Mouse (Mus musculus) left cerebral cortex, postnatal 4 days (tissue): Measurements from ENCODE around the gene Mmp28. TPM values are rescaled to one million over a fixed set of nuclear protein-coding genes. Genes with fewer than 3 reads are reported as not detected.
A peak's percentile ranks its signal among the peaks of the same experiment; 100 is the strongest.

Experiments
- DNase-seq: peaks from one replicate; pipeline ENCODE4 v3.0.0-alpha.2; 2022
- intact Hi-C: fragments of 180-260 bp; cut with DNase I; formaldehyde crosslinking; loops from one replicate; pipeline ENCODE4 v1.15.1; 2025
- total RNA-seq, 2 experiments: library from RNA; stranded (reverse); gene quantifications; 2 replicates each; pipeline ENCODE4 v1.2.3; 2021

Gene Mmp28
- total RNA-seq, 2 experiments from 2014 or later = 4.3 to 5.1 TPM

DNA sequence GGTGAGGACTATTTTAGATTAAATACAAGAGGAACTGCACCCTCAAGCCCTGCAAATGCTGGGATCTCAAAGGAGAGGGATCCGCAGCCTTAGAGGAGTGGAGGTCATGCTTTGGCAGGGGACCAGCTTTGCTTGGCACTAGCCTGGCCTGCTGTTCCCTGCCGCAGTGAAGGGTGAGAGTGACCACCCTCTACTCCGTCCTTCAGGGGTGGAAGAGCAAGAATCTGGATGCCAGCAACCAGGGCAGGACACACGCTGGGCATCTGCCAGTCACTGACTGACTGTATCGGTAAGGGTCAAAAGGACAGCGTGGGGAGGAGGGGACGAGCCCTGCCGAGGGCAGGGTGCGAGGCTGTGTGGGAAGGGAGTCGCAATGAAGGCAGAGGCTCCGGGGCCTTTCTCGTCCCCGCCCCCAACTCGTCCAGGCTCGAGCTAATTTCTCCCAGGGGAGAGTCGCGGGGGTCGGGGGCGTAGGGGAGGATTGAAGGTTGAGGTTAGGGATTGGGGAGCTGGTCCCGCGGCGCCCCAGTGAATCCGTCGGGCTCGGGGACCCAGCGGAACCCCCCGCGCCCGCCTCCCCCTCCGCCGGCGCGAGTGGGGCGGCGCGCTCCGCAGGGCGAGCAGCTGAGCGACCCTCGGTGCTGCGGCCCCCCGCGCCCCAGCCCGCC is 53.6 kb downstream of the Mmp28 start, which contains the start of gene Rasl10b:
Rasl10b (plus strand) TSS at position 51 of the 668 bp plus-strand sequence.
- intact Hi-C loops = no loop called here
- DNase-seq = peak; percentile 73

DNA sequence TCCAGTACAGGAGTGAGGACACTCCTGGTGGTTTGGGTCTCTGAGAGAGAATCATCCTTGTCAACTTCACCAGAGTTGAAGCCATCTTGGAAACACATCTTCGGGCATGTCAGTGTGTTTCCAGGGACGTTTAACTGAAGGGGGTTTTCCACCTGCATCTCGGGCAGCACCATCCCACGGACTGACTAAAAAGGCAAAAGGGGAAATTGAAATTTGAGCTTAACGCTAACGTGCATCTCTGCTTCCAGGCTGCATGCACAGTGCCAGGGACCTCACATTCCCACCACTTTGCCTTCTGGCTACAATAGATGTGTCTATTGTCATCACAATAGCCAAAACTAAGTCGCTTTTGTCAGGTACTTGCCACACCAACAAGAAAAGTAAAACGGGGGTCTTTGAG is 54.6 kb downstream of the Mmp28 start:
- DNase-seq = no peak
- intact Hi-C loops = no loop called here

DNA sequence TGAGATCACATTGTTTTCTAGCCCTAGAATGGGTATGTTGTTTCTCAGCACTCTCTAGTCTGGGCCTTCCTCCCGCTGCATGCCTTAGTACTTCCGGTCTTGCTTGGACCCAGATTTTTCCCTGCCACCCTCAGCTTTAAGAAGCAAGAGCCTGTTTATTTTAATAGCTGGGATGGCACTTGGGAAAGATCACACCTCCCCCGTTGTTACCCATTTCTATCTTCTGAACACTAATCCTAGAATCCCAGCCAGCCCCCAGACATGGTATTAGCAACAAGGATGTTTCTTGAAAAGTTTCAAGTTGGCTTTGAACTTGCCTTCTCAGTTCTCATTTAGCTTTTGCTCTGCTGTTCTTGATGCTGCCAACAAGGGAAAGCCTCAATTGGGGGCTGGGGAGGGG is 56.5 kb downstream of the Mmp28 start:
- no peak for DNase-seq
- intact Hi-C loops = no loop called here

DNA sequence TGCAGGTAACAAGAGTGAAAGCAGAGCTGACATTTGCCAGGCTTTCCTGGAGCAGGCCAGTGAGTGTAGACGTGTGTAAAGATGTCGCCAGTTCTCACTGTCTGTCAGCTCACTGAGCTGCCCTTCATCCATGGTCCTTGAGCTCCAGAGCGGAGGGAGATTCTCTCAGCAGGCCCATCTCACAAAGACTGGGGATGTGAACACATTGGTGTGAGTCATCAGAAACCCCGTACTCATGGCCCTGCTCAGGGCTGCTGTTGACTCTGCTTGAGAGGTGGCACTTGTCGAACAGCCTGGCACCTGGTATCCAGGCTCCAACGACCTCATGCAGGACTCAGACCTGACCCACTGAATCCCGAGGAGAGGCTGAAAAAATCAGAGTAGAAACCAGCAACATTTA is 59.1 kb downstream of the Mmp28 start:
- intact Hi-C loops = no loop called here
- DNase-seq = no peak

DNA sequence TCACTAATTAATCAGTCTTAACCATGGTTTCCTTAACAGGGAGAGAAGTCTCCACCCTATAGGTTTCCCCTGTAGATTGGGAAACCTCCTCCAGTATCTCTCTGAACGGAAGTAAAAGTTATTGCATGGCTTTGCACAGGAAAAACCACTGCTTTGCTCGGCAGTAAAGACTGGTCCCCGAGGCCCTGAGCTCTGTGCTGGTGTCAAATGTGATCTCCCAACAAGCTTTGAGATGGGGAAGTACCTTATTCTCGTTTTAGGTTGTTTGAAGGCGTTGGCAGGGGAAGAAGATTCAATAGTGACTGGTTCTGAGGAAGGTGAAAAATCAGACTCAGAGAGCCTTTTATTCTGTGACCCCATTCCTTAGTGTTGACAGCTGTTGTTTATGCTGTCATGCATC is 64.1 kb downstream of the Mmp28 start:
- intact Hi-C loops = no loop called here
- no peak for DNase-seq

DNA sequence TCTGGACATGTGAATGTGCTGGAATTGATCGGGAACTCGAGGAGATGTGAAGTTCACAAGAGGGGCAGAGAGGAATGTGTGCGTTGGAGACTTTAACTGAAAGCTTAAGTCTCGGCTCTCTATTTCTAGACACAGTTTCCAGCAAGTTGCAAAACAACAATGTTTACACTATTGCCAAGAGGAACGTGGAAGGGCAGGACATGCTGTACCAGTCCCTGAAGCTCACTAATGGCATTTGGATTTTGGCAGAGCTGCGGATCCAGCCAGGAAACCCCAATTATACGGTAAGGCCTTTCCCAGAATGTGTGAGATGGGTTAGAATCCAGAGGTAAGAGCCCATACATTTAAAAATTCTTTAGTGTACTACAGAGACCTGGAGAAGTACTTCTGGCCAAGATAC is 65.2 kb downstream of the Mmp28 start:
- no peak for DNase-seq
- intact Hi-C loops = no loop called here

DNA sequence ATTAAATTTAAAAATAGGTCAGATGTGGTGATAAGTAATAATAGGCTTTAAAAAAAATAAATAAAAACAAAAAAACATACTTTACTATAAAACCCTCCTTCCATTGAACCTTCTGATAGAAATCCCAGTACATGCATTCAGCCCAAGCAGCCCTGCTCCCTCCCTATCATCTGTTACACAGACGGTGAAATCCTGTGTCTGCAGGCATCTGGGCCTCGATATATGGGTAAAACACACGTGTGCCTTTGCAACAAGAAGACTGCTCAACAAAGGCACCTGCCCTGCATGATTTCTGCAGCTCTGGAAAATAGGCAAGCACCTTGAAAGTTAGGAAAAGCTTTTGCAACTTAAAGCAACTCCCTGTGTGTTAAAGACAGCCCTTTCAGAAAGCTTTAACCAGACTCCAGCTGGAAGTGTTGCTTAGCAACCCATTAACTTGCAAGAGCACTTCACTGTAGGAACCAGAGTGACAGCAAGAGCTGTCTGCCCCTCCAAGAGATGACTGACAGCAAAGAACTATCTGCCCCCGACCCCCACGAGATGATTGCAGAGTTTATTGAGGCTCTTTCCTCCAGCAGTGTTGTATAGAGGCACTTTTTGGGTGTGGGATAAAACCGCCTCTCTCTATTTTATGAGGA is 68.0 kb downstream of the Mmp28 start:
- intact Hi-C loops = no loop called here
- no peak for DNase-seq

DNA sequence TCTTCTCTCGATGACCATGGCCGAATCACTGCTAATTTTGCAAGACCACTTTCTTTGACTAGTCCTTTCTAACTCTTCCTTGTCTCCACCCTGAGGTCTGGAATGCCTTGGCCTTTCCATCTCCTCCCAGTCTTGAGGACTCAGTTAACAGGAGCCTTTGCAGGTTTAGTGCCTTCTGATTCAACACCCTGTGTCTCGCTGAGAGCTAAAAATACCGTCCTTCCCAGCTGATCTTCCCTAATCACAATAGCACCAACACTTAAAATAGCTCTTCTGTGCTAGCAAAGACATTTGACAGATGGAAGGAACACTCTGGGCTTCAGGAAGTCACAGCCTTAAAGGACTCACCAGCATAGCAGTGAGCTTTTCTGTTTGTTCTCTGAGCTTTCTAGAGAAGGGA is 69.8 kb downstream of the Mmp28 start:
- intact Hi-C loops = no loop called here
- DNase-seq = no peak

Other genes with a start within 250 kb of the Mmp28 start
- gene Slfn14, start 176.3 kb downstream of the Mmp28 start, total RNA-seq = not detected
- 100 to 1,000 TPM; 283 to 311 TPM for gene Ap2b1, start 164.0 kb downstream of the Mmp28 start, total RNA-seq
- 10 to 100 TPM; 12.1 to 17.5 TPM for gene Pex12, start 160.5 kb downstream of the Mmp28 start, total RNA-seq
- 100 to 1,000 TPM; 121 to 122 TPM for gene Rasl10b, start 53.9 kb downstream of the Mmp28 start, total RNA-seq
- under 1 TPM; 0.48 to 0.74 TPM for gene Gas2l2, start 33.6 kb downstream of the Mmp28 start, total RNA-seq
- gene 1700020L24Rik, start 25.4 kb downstream of the Mmp28 start, total RNA-seq = under 1 TPM in 1 of 2 experiments, not detected in 1; 0.50 TPM
- 10 to 100 TPM; 88.1 to 90.1 TPM for gene Taf15, start 10.0 kb upstream of the Mmp28 start, total RNA-seq
- gene Heatr9, start 59.1 kb upstream of the Mmp28 start, total RNA-seq = not detected
- gene Ccl5, start 67.4 kb upstream of the Mmp28 start, total RNA-seq = not detected
- gene Ccl9, start 115.6 kb upstream of the Mmp28 start, total RNA-seq = 1 to 10 TPM; 1.3 to 2.0 TPM
- gene Ccl6, start 130.0 kb upstream of the Mmp28 start, total RNA-seq = 1 to 10 TPM; 1.4 to 1.6 TPM
- not detected for gene Rpl9-ps1, start 182.6 kb upstream of the Mmp28 start, total RNA-seq
- under 1 TPM in 1 of 2 experiments, not detected in 1; 0.64 TPM for gene Ccl3, start 186.3 kb upstream of the Mmp28 start, total RNA-seq
- gene Ccl4, start 199.5 kb upstream of the Mmp28 start, total RNA-seq = not detected
- not detected for gene Wfdc17, start 240.9 kb upstream of the Mmp28 start, total RNA-seq
- gene Wfdc18, start 245.9 kb upstream of the Mmp28 start, total RNA-seq = not detected